Mouse (Mus musculus) heart, embryonic 14.5 days (tissue): ENCODE measurements at regions not wholly inside any gene's neighbourhood (a gene's known extent, or its start where the extent isn't known, plus 50 kb on each side); places are given as distances from the start of the nearest gene placed in this dataset.

Source experiments
- ATAC-seq: fragments of 200-750 bp; cut with Nextera tagmentation; 2 replicates; pipeline ENCODE4 v1.8.0; 2017; ENCODE audit warnings: low read depth, moderate TSS enrichment; ENCODE audit not compliant: insufficient number of reproducible peaks, insufficient read depth, low FRiP score
- H3K27ac ChIP-seq, 2 experiments: fragments of 200-500 bp in 1 of 2; fragments of 300-500 bp in 1 of 2; sonication (generic) in 1 of 2; replicated peaks in 1 of 2; 2 replicates each; pipeline ENCODE4 v1.5.1; 2012 to 2014; ENCODE audit warnings: low read depth in 2 of 2, low read length in 2 of 2, control low read depth in 1 of 2, mild to moderate bottlenecking in 1 of 2, mixed read lengths in 1 of 2; ENCODE audit not compliant: control insufficient read depth in 1 of 2, insufficient read depth in 1 of 2
- H3K27me3 ChIP-seq: fragments of 300-500 bp; sonication (generic); 2 replicates; pipeline ENCODE4 v1.6.1; 2014; ENCODE audit warnings: mild to moderate bottlenecking, low read length, control low read depth; ENCODE audit not compliant: control insufficient read depth, insufficient read depth
- H3K36me3 ChIP-seq: fragments of 300-500 bp; sonication (generic); 2 replicates; pipeline ENCODE4 v1.6.1; 2014; ENCODE audit warnings: mild to moderate bottlenecking, control low read depth, low read length, mixed read lengths; ENCODE audit not compliant: control insufficient read depth, insufficient read depth
- H3K4me1 ChIP-seq, 2 experiments: fragments of 200-500 bp in 1 of 2; fragments of 300-500 bp in 1 of 2; sonication (generic) in 1 of 2; 2 replicates each; pipeline ENCODE4 v1.6.1; 2012 to 2014; ENCODE audit warnings: low read length in 2 of 2, control low read depth in 1 of 2, mixed read lengths in 1 of 2; ENCODE audit not compliant: control insufficient read depth in 2 of 2, insufficient read depth in 2 of 2
- H3K4me2 ChIP-seq: fragments of 300-500 bp; sonication (generic); 2 replicates; pipeline ENCODE4 v1.6.1; 2014; ENCODE audit warnings: mild to moderate bottlenecking, low read length
- H3K4me3 ChIP-seq, 2 experiments: fragments of 200-500 bp in 1 of 2; fragments of 300-500 bp in 1 of 2; sonication (generic) in 1 of 2; 2 replicates each; pipeline ENCODE4 v1.5.1; 2012 to 2014; ENCODE audit warnings: low read length in 2 of 2, mild to moderate bottlenecking in 2 of 2, control low read depth in 1 of 2, low read depth in 1 of 2, moderate library complexity in 1 of 2; ENCODE audit not compliant: control insufficient read depth in 1 of 2, insufficient read depth in 1 of 2
- H3K9ac ChIP-seq: fragments of 300-500 bp; sonication (generic); 2 replicates; pipeline ENCODE4 v1.6.1; 2014; ENCODE audit warnings: mild to moderate bottlenecking, low read length
- H3K9me3 ChIP-seq: fragments of 300-500 bp; sonication (generic); 2 replicates; pipeline ENCODE4 v1.6.1; 2016; ENCODE audit warnings: low read length, control low read depth; ENCODE audit not compliant: control insufficient read depth
- WGBS: fragments of 180-500 bp; shearing (Covaris S2); extraction: QIAGEN DNeasy Blood & Tissue Kit; methylation state at CpG from one replicate; pipeline ENCODE4 v1.1.7; 2014; 5-methylcytosine and 5-hydroxymethylcytosine counted together

GRCm38 (mm10) chr1:94642296-94642695 lies 589.9 kb upstream of the Pdcd1 start:
- H3K27ac ChIP-seq = no peak overlapping the region
- no peak overlapping the region for H3K9ac ChIP-seq
- no peaks in the 10 kb centered on the region for H3K27me3 ChIP-seq
- no peak overlapping the region for H3K4me3 ChIP-seq
- no peaks in the 10 kb centered on the region for H3K36me3 ChIP-seq
- no peak for ATAC-seq
- H3K4me1 ChIP-seq = no peaks in the 10 kb centered on the region
- H3K9me3 ChIP-seq = no peaks in the 10 kb centered on the region
- 77% methylated on average over 1 of the region's 1 CpGs for WGBS
- no peak overlapping the region for H3K4me2 ChIP-seq

GRCm38 (mm10) chr1:94658218-94658617 lies 605.9 kb upstream of the Pdcd1 start:
- Histone ChIP-seq H3K27ac (no peak overlapping the region), H3K27me3 (no peaks in the 10 kb centered on the region), H3K4me1 (no peaks in the 10 kb centered on the region), H3K36me3 (no peaks in the 10 kb centered on the region), H3K4me3 (no peak overlapping the region), H3K4me2 (no peak overlapping the region), H3K9me3 (no peaks in the 10 kb centered on the region), H3K9ac (no peak overlapping the region)
- ATAC-seq = no peak

GRCm38 (mm10) chr1:94671641-94672040 lies 619.3 kb upstream of the Pdcd1 start:
- H3K4me2 ChIP-seq = no peak overlapping the region
- no peaks in the 10 kb centered on the region for H3K4me1 ChIP-seq
- no peak overlapping the region for H3K27ac ChIP-seq
- no peaks in the 10 kb centered on the region for H3K27me3 ChIP-seq
- no peak overlapping the region for H3K9ac ChIP-seq
- H3K9me3 ChIP-seq = no peaks in the 10 kb centered on the region
- H3K36me3 ChIP-seq = no peaks in the 10 kb centered on the region
- no peak for ATAC-seq
- H3K4me3 ChIP-seq = no peak overlapping the region
- 64% methylated on average over 4 of the region's 4 CpGs for WGBS

- H3K4me2 ChIP-seq = no peak overlapping the region
- no peaks in the 10 kb centered on the region for H3K27me3 ChIP-seq
- WGBS = 53% methylated on average over 1 of the region's 1 CpGs
- no peak overlapping the region for H3K27ac ChIP-seq
- H3K36me3 ChIP-seq = no peaks in the 10 kb centered on the region
- H3K9me3 ChIP-seq = no peaks in the 10 kb centered on the region
- no peaks in the 10 kb centered on the region for H3K4me1 ChIP-seq
- H3K4me3 ChIP-seq = no peak overlapping the region
- ATAC-seq = no peak
- no peak overlapping the region for H3K9ac ChIP-seq
Observed at GRCm38 (mm10) chr1:94700517-94700916, 612.9 kb upstream of the Fam174a start.

GRCm38 (mm10) chr1:94701688-94702087 lies 611.7 kb upstream of the Fam174a start:
- H3K9ac ChIP-seq = no peak overlapping the region
- H3K4me3 ChIP-seq = no peak overlapping the region
- H3K4me2 ChIP-seq = no peak overlapping the region
- ATAC-seq = no peak
- H3K36me3 ChIP-seq = no peaks in the 10 kb centered on the region
- H3K4me1 ChIP-seq = no peaks in the 10 kb centered on the region
- H3K27me3 ChIP-seq = no peaks in the 10 kb centered on the region
- WGBS = 89% methylated on average over 1 of the region's 1 CpGs
- H3K9me3 ChIP-seq = no peaks in the 10 kb centered on the region
- no peak overlapping the region for H3K27ac ChIP-seq

- 59% methylated on average over 5 of the region's 5 CpGs for WGBS
- ATAC-seq = no peak
- Histone ChIP-seq H3K27ac (peak overlapping the region; percentile 8 to 14; a peak in 1 of 4 replicates), H3K36me3 (no peaks in the 10 kb centered on the region), H3K4me2 (no peak overlapping the region), H3K27me3 (no peaks in the 10 kb centered on the region), H3K9me3 (no peaks in the 10 kb centered on the region), H3K9ac (no peak overlapping the region), H3K4me3 (no peak overlapping the region), H3K4me1 (peaks cover 3 to 5% of the 10 kb centered on the region in 2 experiments; a peak in 3 of 4 replicates)
Observed at GRCm38 (mm10) chr1:94712812-94713211, 600.6 kb upstream of the Fam174a start.

- Histone ChIP-seq H3K4me2 (no peak overlapping the region), H3K27me3 (no peaks in the 10 kb centered on the region), H3K36me3 (no peaks in the 10 kb centered on the region), H3K9me3 (no peaks in the 10 kb centered on the region), H3K4me3 (no peak overlapping the region), H3K9ac (no peak overlapping the region), H3K4me1 (peaks cover 2 to 3% of the 10 kb centered on the region in 2 experiments; a peak in 3 of 4 replicates), H3K27ac (no peak overlapping the region)
- WGBS = 70% methylated on average over 2 of the region's 2 CpGs
- ATAC-seq = no peak
Observed at GRCm38 (mm10) chr1:94717699-94718098, 595.7 kb upstream of the Fam174a start.

GRCm38 (mm10) chr1:94753523-94753922 lies 559.9 kb upstream of the Fam174a start:
- WGBS = 38% methylated on average over 1 of the region's 1 CpGs
- Histone ChIP-seq H3K36me3 (no peaks in the 10 kb centered on the region), H3K9me3 (no peaks in the 10 kb centered on the region), H3K4me3 (no peak overlapping the region), H3K4me2 (no peak overlapping the region), H3K9ac (no peak overlapping the region), H3K27me3 (no peaks in the 10 kb centered on the region), H3K4me1 (no peaks in the 10 kb centered on the region), H3K27ac (no peak overlapping the region)
- no peak for ATAC-seq
